Mouse (Mus musculus): Measurements from ENCODE around the gene Ech1.
"Not testable (repeated sequence)": the region's sequence is repeated elsewhere in the genome, so short reads cannot be mapped to it uniquely, and the experiment has no call there.

DNA sequence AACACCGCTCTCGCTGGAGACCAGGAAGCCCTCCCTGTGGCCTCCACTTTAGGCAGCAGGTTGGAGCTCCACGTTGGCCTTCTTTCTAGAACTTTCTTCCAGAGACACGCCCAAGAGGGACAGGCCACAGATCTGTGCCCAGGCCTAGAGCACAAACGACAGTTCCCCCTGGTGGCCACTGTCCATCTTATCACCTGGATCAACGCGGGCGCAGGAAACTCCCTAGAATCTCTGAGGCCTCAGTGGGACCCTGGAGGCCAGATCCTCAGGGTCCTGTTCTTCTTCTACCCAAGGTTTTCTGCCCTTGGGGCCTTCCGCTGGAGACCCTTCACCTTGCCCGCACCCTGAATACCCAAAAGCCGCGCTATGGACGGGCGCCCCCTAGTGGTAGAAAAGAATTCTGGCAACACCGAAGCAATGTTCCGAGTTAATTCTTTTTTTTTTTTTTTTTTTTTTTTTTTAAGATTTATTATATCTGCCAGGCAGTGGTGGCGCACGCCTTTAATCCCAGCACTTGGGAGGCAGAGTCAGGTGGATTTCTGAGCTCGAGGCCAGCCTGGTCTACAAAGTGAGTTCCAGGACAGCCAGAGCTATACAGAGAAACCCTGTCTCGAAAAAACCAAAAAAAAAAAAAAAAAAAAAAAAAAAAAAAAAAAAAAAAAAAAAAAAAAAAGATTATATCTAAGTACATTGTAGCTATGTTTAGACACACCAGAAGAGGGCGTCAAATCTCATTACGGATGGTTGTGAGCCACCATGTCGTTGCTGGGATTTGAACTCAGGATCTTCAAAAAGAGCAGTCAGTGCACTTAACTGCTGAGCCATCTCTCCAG lies 42.7 kb downstream of the Ech1 start:
- TF ChIP-seq CTCF (IDR thresholded peaks at IDR 0.05; ENCODE audit: low read depth): peak; percentile 59
- TF ChIP-seq EP300 (IDR thresholded peaks at IDR 0.05; ENCODE audit: low read depth): not testable (repeated sequence)

Measured in heart, postnatal 0 days (tissue).